Mouse (Mus musculus) kidney, embryonic 14.5 days (tissue): ENCODE measurements around the gene Trub2. TPM values are rescaled to one million over a fixed set of nuclear protein-coding genes. Genes with fewer than 3 reads are reported as not detected.

Source experiments
- ATAC-seq: fragments of 200-750 bp; cut with Nextera tagmentation; 2 replicates; pipeline ENCODE4 v1.8.0; 2017; ENCODE audit warnings: moderate number of reproducible peaks, mild to moderate bottlenecking, moderate TSS enrichment, moderate library complexity; ENCODE audit not compliant: low FRiP score, low TSS enrichment
- H3K27ac ChIP-seq: fragments of 300-500 bp; sonication (generic); 2 replicates; pipeline ENCODE4 v1.5.1; 2014; ENCODE audit warnings: low read depth, mild to moderate bottlenecking, low read length, moderate library complexity, mixed read lengths
- H3K27me3 ChIP-seq: fragments of 300-500 bp; sonication (generic); 2 replicates; pipeline ENCODE4 v1.6.1; 2014; ENCODE audit warnings: mild to moderate bottlenecking, low read length; ENCODE audit not compliant: control insufficient read depth, insufficient read depth
- H3K36me3 ChIP-seq: fragments of 300-500 bp; sonication (generic); 2 replicates; pipeline ENCODE4 v1.6.1; 2014; ENCODE audit warnings: low read length, mixed read lengths; ENCODE audit not compliant: control insufficient read depth, insufficient read depth
- H3K4me1 ChIP-seq: fragments of 300-500 bp; sonication (generic); 2 replicates; pipeline ENCODE4 v1.6.1; 2014; ENCODE audit warnings: low read length, mixed read lengths; ENCODE audit not compliant: control insufficient read depth, insufficient read depth
- H3K4me2 ChIP-seq: fragments of 300-500 bp; sonication (generic); replicated peaks from 2 replicates; pipeline ENCODE4 v1.6.1; 2014; ENCODE audit warnings: low read depth, mild to moderate bottlenecking, low read length
- H3K4me3 ChIP-seq: fragments of 300-500 bp; sonication (generic); 2 replicates; pipeline ENCODE4 v1.5.1; 2014; ENCODE audit warnings: mild to moderate bottlenecking, low read length
- H3K9ac ChIP-seq: fragments of 300-500 bp; sonication (generic); 2 replicates; pipeline ENCODE4 v1.6.1; 2014; ENCODE audit warnings: low read depth, mild to moderate bottlenecking, low read length, moderate library complexity
- H3K9me3 ChIP-seq: fragments of 300-500 bp; sonication (generic); 2 replicates; pipeline ENCODE4 v1.6.1; 2016; ENCODE audit warnings: low read length; ENCODE audit not compliant: control insufficient read depth
- WGBS: fragments of 180-500 bp; shearing (Covaris S2); extraction: QIAGEN DNeasy Blood & Tissue Kit; methylation state at CpG from one replicate; pipeline ENCODE4 v1.1.7; 2014; 5-methylcytosine and 5-hydroxymethylcytosine counted together
- polyA plus RNA-seq: library from polyadenylated mRNA; unstranded; fragments of >200 nt; fragmentation: Nextera tagmentation; extraction: Ambion mirVana; gene quantifications from 2 replicates; pipeline ENCODE4 v1.2.1, GENCODE M21; 2014

The Trub2 gene
- polyA plus RNA-seq, 1 experiment from 2014 or later, result 41.3 TPM

GRCm38 (mm10) chr2:29739368-29739767 lies 48.9 kb downstream of the Trub2 start:
- Histone ChIP-seq H3K27ac (no peak overlapping the region), H3K36me3 (peaks cover 44% of the 10 kb centered on the region)
- 72% methylated on average over 5 of the region's 5 CpGs for WGBS

GRCm38 (mm10) chr2:29738799-29739198 lies 49.5 kb downstream of the Trub2 start:
- no peak overlapping the region for H3K9ac ChIP-seq
- no peak overlapping the region for H3K4me2 ChIP-seq
- H3K9me3 ChIP-seq, result no peaks in the 10 kb centered on the region
- WGBS, result 71% methylated on average over 3 of the region's 4 CpGs
- H3K4me3 ChIP-seq, result no peak overlapping the region
- no peak overlapping the region for H3K27ac ChIP-seq
- no peaks in the 10 kb centered on the region for H3K27me3 ChIP-seq
- H3K36me3 ChIP-seq, result peaks cover 47% of the 10 kb centered on the region
- ATAC-seq, result no peak
- no peaks in the 10 kb centered on the region for H3K4me1 ChIP-seq

More at GRCm38 (mm10) chr2:29739368-29739767, 48.9 kb downstream of the Trub2 start:
- no peak for ATAC-seq
- no peak overlapping the region for H3K4me2 ChIP-seq
- H3K4me3 ChIP-seq, result no peak overlapping the region
- no peaks in the 10 kb centered on the region for H3K4me1 ChIP-seq
- H3K9ac ChIP-seq, result no peak overlapping the region
- H3K9me3 ChIP-seq, result no peaks in the 10 kb centered on the region
- H3K27me3 ChIP-seq, result no peaks in the 10 kb centered on the region

- Histone ChIP-seq H3K36me3 (peaks cover 57% of the 10 kb centered on the region), H3K9me3 (no peaks in the 10 kb centered on the region)
Observed at GRCm38 (mm10) chr2:29737209-29737925, 50.9 kb downstream of the Trub2 start.

GRCm38 (mm10) chr2:29735708-29736107 lies 52.6 kb downstream of the Trub2 start:
- peaks cover 62% of the 10 kb centered on the region for H3K36me3 ChIP-seq
- H3K4me3 ChIP-seq, result no peak overlapping the region
- no peak overlapping the region for H3K4me2 ChIP-seq
- no peak overlapping the region for H3K9ac ChIP-seq
- WGBS, result 89% methylated on average over 12 of the region's 12 CpGs
- no peaks in the 10 kb centered on the region for H3K27me3 ChIP-seq
- no peak overlapping the region for H3K27ac ChIP-seq
- H3K9me3 ChIP-seq, result no peaks in the 10 kb centered on the region
- ATAC-seq, result no peak
- H3K4me1 ChIP-seq, result no peaks in the 10 kb centered on the region

More at GRCm38 (mm10) chr2:29737209-29737925, 50.9 kb downstream of the Trub2 start:
- H3K27me3 ChIP-seq, result no peaks in the 10 kb centered on the region
- no peak overlapping the region for H3K4me3 ChIP-seq
- no peak for ATAC-seq
- no peaks in the 10 kb centered on the region for H3K4me1 ChIP-seq
- H3K9ac ChIP-seq, result no peak overlapping the region
- no peak overlapping the region for H3K27ac ChIP-seq
- H3K4me2 ChIP-seq, result no peak overlapping the region
- 90% methylated on average over 12 of the region's 12 CpGs for WGBS

- H3K4me3 ChIP-seq, result no peak overlapping the region
- 96% methylated on average over 5 of the region's 5 CpGs for WGBS
- H3K36me3 ChIP-seq, result peaks cover 74% of the 10 kb centered on the region
- no peaks in the 10 kb centered on the region for H3K27me3 ChIP-seq
- ATAC-seq, result no peak
- no peak overlapping the region for H3K27ac ChIP-seq
- H3K4me1 ChIP-seq, result no peaks in the 10 kb centered on the region
- H3K9ac ChIP-seq, result no peak overlapping the region
- H3K9me3 ChIP-seq, result no peaks in the 10 kb centered on the region
- H3K4me2 ChIP-seq, result no peak overlapping the region
Observed at GRCm38 (mm10) chr2:29733348-29733747, 55.0 kb downstream of the Trub2 start.

- WGBS, result 92% methylated on average over 10 of the region's 10 CpGs
- Histone ChIP-seq H3K9ac (no peak overlapping the region), H3K4me3 (no peak overlapping the region), H3K27ac (no peak overlapping the region), H3K4me2 (no peak overlapping the region), H3K36me3 (peaks cover 73% of the 10 kb centered on the region), H3K27me3 (no peaks in the 10 kb centered on the region), H3K4me1 (no peaks in the 10 kb centered on the region), H3K9me3 (no peaks in the 10 kb centered on the region)
- ATAC-seq, result no peak
Observed at GRCm38 (mm10) chr2:29732559-29732958, 55.7 kb downstream of the Trub2 start.

- Histone ChIP-seq H3K4me3 (no peak overlapping the region), H3K36me3 (peaks cover 70% of the 10 kb centered on the region), H3K27ac (no peak overlapping the region), H3K9ac (no peak overlapping the region), H3K4me2 (no peak overlapping the region), H3K4me1 (no peaks in the 10 kb centered on the region), H3K9me3 (no peaks in the 10 kb centered on the region), H3K27me3 (no peaks in the 10 kb centered on the region)
- no peak for ATAC-seq
- 57% methylated on average over 3 of the region's 3 CpGs for WGBS
Observed at GRCm38 (mm10) chr2:29731545-29731944, 56.8 kb downstream of the Trub2 start.

- H3K9ac ChIP-seq, result no peak overlapping the region
- no peaks in the 10 kb centered on the region for H3K27me3 ChIP-seq
- H3K36me3 ChIP-seq, result peaks cover 68% of the 10 kb centered on the region
- H3K4me3 ChIP-seq, result no peak overlapping the region
- no peak overlapping the region for H3K4me2 ChIP-seq
- 43% methylated on average over 2 of the region's 2 CpGs for WGBS
- no peak for ATAC-seq
- no peaks in the 10 kb centered on the region for H3K4me1 ChIP-seq
- H3K9me3 ChIP-seq, result no peaks in the 10 kb centered on the region
- H3K27ac ChIP-seq, result no peak overlapping the region
Observed at GRCm38 (mm10) chr2:29729500-29729899, 58.8 kb downstream of the Trub2 start.

GRCm38 (mm10) chr2:29724664-29725365 lies 63.5 kb downstream of the Trub2 start:
- peaks cover 69% of the 10 kb centered on the region for H3K36me3 ChIP-seq
- H3K4me1 ChIP-seq, result no peaks in the 10 kb centered on the region
- WGBS, result 81% methylated on average over 5 of the region's 5 CpGs
- no peak overlapping the region for H3K27ac ChIP-seq
- no peaks in the 10 kb centered on the region for H3K9me3 ChIP-seq
- no peak overlapping the region for H3K4me2 ChIP-seq
- no peak for ATAC-seq
- H3K4me3 ChIP-seq, result no peak overlapping the region
- no peak overlapping the region for H3K9ac ChIP-seq
- no peaks in the 10 kb centered on the region for H3K27me3 ChIP-seq
